Mouse (Mus musculus) kidney, adult 11 months (tissue): Measurements from ENCODE around the gene Mrps22.
A peak's percentile ranks its signal among the peaks of the same experiment; 100 is the strongest.

ENCODE experiments used
- DNase-seq: peaks from one replicate; pipeline ENCODE4 v3.0.0; 2022

Mrps22 gene

GRCm38 (mm10) chr9:98601156-98601836 lies at the start of gene Mrps22:
Gene Mrps22 (minus strand): TSS chr9:98601660.
- peak; percentile 84 for DNase-seq

GRCm38 (mm10) chr9:98650547-98650946 lies 49.1 kb upstream of the Mrps22 start:
- no peak for DNase-seq

DNA sequence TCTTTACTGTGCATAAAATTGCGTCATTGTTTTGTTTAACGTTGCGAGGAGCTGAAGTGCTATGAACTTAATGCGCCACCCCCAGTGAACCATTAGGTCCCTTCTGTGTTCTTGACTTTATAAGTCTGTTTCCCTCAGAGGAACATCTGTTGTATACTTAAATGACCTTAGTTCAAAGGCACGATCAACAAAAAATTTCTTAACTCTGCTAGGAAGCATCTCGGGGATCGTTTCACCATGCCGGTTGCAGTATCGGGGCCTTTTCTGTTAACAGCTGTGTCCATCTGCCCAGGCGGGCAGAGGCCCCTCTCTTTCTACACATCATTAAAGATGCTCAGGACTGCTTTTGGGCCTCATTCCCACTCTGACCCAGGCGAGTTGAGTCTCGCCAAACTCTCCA lies 46.0 kb upstream of the Mrps22 start:
- no peak for DNase-seq

- peak; percentile 20 for DNase-seq
Measured at GRCm38 (mm10) chr9:98645750-98646149, 44.3 kb upstream of the Mrps22 start.

- no peak for DNase-seq
Measured at GRCm38 (mm10) chr9:98642126-98642525, 40.7 kb upstream of the Mrps22 start.

GRCm38 (mm10) chr9:98633287-98634162 lies 32.1 kb upstream of the Mrps22 start:
- DNase-seq: no peak

DNA sequence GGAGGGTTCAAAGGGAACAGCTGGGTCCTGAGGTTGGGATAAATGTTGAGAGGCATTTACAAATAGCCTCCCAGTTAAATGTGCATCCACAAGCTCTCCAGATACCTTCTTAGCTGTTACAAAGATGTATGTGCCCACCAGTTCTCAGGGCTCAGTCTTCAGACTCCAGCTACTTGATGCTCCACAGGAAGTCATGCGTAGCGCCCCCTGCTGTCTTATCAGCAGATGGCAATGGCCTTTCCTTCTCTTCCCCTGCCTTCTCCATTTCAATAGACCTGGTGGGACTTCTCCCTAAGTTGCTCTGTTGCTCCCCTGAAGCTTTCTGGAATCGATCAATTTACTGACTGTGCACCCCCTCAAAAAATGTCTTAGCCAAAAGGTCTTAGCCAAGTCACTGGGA lies 27.0 kb upstream of the Mrps22 start:
- no peak for DNase-seq

- no peak for DNase-seq
Measured at GRCm38 (mm10) chr9:98604896-98605295, 3.4 kb upstream of the Mrps22 start.

GRCm38 (mm10) chr9:98601837-98602359 lies 438 bp upstream of the Mrps22 start:
- no peak for DNase-seq

GRCm38 (mm10) chr9:98600094-98600493 lies 1.4 kb downstream of the Mrps22 start:
- DNase-seq: no peak

GRCm38 (mm10) chr9:98583852-98584251 lies 17.6 kb downstream of the Mrps22 start:
- no peak for DNase-seq

DNA sequence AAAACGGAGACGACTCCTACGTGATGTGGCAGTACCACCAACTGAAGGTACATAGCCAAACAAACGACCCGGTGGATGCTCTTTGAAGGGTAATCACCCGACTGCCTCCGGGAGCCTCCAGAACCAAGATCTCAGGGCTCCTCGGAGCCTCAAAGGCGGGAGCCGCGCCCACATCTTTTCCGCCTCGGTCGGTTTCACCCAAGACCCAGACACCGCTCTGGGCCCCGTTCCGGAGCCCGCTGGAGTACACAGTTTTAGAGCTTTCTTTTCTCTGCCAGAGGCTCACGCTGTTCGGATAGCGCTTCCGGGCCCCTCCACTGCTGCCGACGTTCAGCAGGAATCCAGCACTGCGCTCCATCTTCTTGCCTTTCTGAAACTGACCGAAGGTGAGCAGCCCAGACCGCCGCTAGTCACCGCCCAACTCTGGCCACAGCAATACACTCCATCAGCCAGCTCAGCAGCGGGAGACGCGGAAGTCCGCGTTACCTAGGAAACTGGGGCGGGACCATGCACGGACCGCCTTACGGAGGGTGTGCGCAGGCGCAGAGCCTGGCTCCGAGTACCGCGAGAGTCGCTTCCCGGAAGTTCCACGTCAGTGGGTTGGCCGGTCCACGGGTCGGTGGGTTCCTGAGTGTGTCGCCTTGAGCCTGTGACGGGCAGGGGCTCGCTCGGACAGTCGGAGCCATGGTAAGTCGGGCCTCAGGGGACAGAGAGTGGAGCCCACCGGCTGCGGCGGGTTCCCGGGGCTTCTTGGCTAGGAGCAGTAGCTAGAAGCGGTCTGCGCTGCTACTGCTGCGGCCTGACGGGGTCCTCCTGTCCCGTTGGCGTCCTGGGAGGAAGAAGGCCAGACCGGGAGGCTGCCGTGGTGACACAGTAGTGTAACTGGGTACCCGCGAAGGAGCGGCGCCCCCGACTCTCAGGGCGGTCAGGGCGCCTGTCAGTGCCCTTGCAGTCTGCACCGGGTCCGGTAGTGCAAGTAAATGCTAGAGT lies 38.0 kb downstream of the Mrps22 start, which contains the start of gene Copb2:
Copb2 (plus strand) TSS at position 585 of the 990 bp plus-strand sequence.
- peak; percentile 97 for DNase-seq

- DNase-seq: no peak
Measured at GRCm38 (mm10) chr9:98544042-98544441, 57.4 kb downstream of the Mrps22 start.
